Mouse (Mus musculus) ES-E14 (cell line): ENCODE measurements at regions not wholly inside any gene's neighbourhood (a gene's known extent, or its start where the extent isn't known, plus 50 kb on each side); places are given as distances from the start of the nearest gene placed in this dataset.

Source experiments
- CHD2 ChIP-seq: IDR thresholded peaks from 2 replicates; pipeline ENCODE4 v1.6.1; 2014; ENCODE audit warnings: mild to moderate bottlenecking, low read depth, low read length, inconsistent platforms
- HCFC1 ChIP-seq: IDR thresholded peaks from 2 replicates; pipeline ENCODE4 v1.6.1; 2012; ENCODE audit warnings: low read length, inconsistent platforms, borderline replicate concordance; ENCODE audit not compliant: insufficient read depth
- MAFK ChIP-seq: IDR thresholded peaks from 2 replicates; pipeline ENCODE4 v1.6.1; 2014; ENCODE audit warnings: mild to moderate bottlenecking, low read depth, low read length, inconsistent platforms; ENCODE audit not compliant: insufficient read depth
- ZC3H11A ChIP-seq: IDR thresholded peaks from 2 replicates; pipeline ENCODE4 v1.6.1; 2012; ENCODE audit warnings: low read depth, mild to moderate bottlenecking, inconsistent platforms, low read length, borderline replicate concordance
- ZNF384 ChIP-seq: IDR thresholded peaks from 2 replicates; pipeline ENCODE4 v1.6.1; 2012; ENCODE audit warnings: low read depth, low read length, inconsistent platforms

- no peak for TF ChIP-seq ZC3H11A
- no peak for TF ChIP-seq HCFC1
- no peak for TF ChIP-seq MAFK
- no peak for TF ChIP-seq ZNF384
- no peak for TF ChIP-seq CHD2
Measured at GRCm38 (mm10) chr8:89404287-89404686, 360.3 kb upstream of the Sall1 start.
